Mouse (Mus musculus) heart, adult 9 months (tissue): ENCODE results near the gene Pank1.

Experiments
- DNase-seq, 2 experiments: peaks; one replicate each; pipeline ENCODE4 v3.0.0; 2022; ENCODE audit warnings: low spot score in 2 of 2

Pank1 gene

GRCm38 (mm10) chr19:34878603-34879541, at the start of gene Pank1:
Pank1 (minus strand) TSS chr19:34879455.
- peak; percentile 71 to 75 for DNase-seq

- DNase-seq: peak in 1 of 2 experiments; percentile 1
These were observed 43.3 kb upstream of the Pank1 start for GRCm38 (mm10) chr19:34922603-34922963.

GRCm38 (mm10) chr19:34921652-34922602, 42.7 kb upstream of the Pank1 start, which contains the start of gene Kif20b:
Kif20b (plus strand) TSS chr19:34922361.
- DNase-seq: peak; percentile 85 to 89

- DNase-seq: no peak
These were observed 42.0 kb upstream of the Pank1 start for GRCm38 (mm10) chr19:34921253-34921651.

- no peak for DNase-seq
These were observed 41.3 kb upstream of the Pank1 start for GRCm38 (mm10) chr19:34920531-34920930.

GRCm38 (mm10) chr19:34920066-34920465, 40.8 kb upstream of the Pank1 start:
- no peak for DNase-seq

- no peak for DNase-seq
These were observed 33.1 kb upstream of the Pank1 start for GRCm38 (mm10) chr19:34912366-34912765.

- peak in 1 of 2 experiments; percentile 2 for DNase-seq
These were observed 27.5 kb upstream of the Pank1 start for GRCm38 (mm10) chr19:34906772-34907171.

- DNase-seq: no peak
These were observed 26.2 kb upstream of the Pank1 start for GRCm38 (mm10) chr19:34905424-34905823.

GRCm38 (mm10) chr19:34904032-34904431, 24.8 kb upstream of the Pank1 start:
- no peak for DNase-seq

- no peak for DNase-seq
These were observed 22.5 kb upstream of the Pank1 start for GRCm38 (mm10) chr19:34901735-34902134.

GRCm38 (mm10) chr19:34901266-34901665, 22.0 kb upstream of the Pank1 start:
- DNase-seq: no peak

- DNase-seq: no peak
These were observed 19.7 kb upstream of the Pank1 start for GRCm38 (mm10) chr19:34898941-34899340.

GRCm38 (mm10) chr19:34897082-34897965, 18.1 kb upstream of the Pank1 start:
- no peak for DNase-seq

GRCm38 (mm10) chr19:34895082-34895481, 15.8 kb upstream of the Pank1 start:
- no peak for DNase-seq

- no peak for DNase-seq
These were observed 12.3 kb upstream of the Pank1 start for GRCm38 (mm10) chr19:34891590-34891989.

- DNase-seq: no peak
These were observed 11.7 kb upstream of the Pank1 start for GRCm38 (mm10) chr19:34890981-34891380.

GRCm38 (mm10) chr19:34886324-34886723, 7.1 kb upstream of the Pank1 start:
- no peak for DNase-seq

- DNase-seq: no peak
These were observed 4.4 kb upstream of the Pank1 start for GRCm38 (mm10) chr19:34883526-34884224.

- DNase-seq: no peak
These were observed 3.2 kb upstream of the Pank1 start for GRCm38 (mm10) chr19:34882443-34882842.

- DNase-seq: peak in 1 of 2 experiments; percentile 27
These were observed 1.9 kb upstream of the Pank1 start for GRCm38 (mm10) chr19:34881160-34881559.
